Comparison of ENCODE assay signal across 11 mouse cellular contexts in the genomic region with DNA sequence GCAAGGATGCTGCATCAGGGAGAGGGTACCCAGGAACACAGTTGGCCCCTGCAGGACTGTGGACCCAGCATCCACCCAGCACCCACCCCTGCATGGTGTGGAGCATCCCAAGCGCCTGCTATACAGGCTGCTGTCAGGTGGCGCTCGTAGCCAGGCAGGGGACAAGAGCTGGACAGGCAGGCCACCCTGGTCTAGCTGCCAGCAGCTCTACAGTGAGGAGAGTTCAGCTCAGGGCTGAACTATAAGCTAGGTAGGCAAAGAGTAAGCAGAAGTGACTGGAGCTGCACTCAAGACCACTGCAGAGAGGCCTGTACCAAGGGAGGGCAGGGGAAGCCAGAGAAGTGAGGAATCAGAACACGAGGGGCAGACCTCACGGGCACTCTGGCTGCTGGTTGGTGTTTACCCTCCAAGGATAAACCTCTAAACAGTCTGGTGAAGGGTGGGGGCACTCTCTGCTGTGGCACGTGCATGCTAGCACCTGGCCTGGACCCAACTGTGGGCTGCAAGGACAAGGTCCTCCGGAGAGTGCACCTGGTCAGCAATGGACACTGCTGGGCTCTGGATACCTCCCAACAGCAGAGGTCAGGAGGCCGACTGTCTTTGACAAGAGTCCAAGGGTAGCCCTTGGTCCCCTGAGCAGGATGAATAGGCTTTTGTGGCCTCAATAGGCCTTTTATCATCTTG. TPM values are rescaled to one million over a fixed set of nuclear protein-coding genes. Genes with fewer than 3 reads are reported as not detected.
DNase-seq lines count a peak whose midpoint lies in the region; ATAC-seq and TF ChIP-seq lines count a peak whose summit lies in the region.
"Had no signal": no experiment of that assay in that cellular context is flagged by ENCODE, and none has a peak within 500 bp of the region (broad histone marks: within the 10 kb centered on the region; RNA-seq: fewer than 3 reads in every experiment).

No protein-coding gene starts in this region.

- H3K4me1 ChIP-seq in forebrain, embryonic 13.5 days, result peaks cover 36% of the 10 kb centered on the region
- peaks cover 50% of the 10 kb centered on the region for H3K4me1 ChIP-seq in olfactory bulb, adult 2 months (ENCODE audit: control insufficient read depth, insufficient read depth, low read length)
- H3K4me1 ChIP-seq: limb, embryonic 15.5 days had no signal

- WGBS in forebrain, embryonic 13.5 days, result 43% methylated on average over 8 of the region's 8 CpGs
- 44% methylated on average over 8 of the region's 8 CpGs for WGBS in olfactory bulb, adult 2 months

- H3K27me3 ChIP-seq in forebrain, embryonic 13.5 days, result no peaks in the 10 kb centered on the region
- H3K27me3 ChIP-seq: limb, embryonic 15.5 days had no signal

- ATAC-seq in forebrain, embryonic 13.5 days, result no peak

- no peak overlapping the region for H3K4me3 ChIP-seq in forebrain, embryonic 13.5 days
- H3K4me3 ChIP-seq in olfactory bulb, adult 2 months (ENCODE audit: insufficient read depth, low read depth, low read length), result no peak overlapping the region
- H3K4me3 ChIP-seq: erythroblast, embryonic 14.5 days; limb, embryonic 15.5 days had no signal

- TF ChIP-seq POLR2A in olfactory bulb, adult 2 months (IDR thresholded peaks at IDR 0.05; ENCODE audit: insufficient read depth, low read depth, low read length), result no peak

- H3K9me3 ChIP-seq in forebrain, embryonic 13.5 days (replicated peaks), result no peaks in the 10 kb centered on the region
- H3K9me3 ChIP-seq: limb, embryonic 15.5 days had no signal

- H3K4me2 ChIP-seq in forebrain, embryonic 13.5 days, result no peak overlapping the region
- H3K4me2 ChIP-seq: limb, embryonic 15.5 days had no signal

- H3K9ac ChIP-seq in forebrain, embryonic 13.5 days, result peak overlapping the region; percentile 35
- H3K9ac ChIP-seq: limb, embryonic 15.5 days had no signal

- H3K36me3 ChIP-seq in forebrain, embryonic 13.5 days (ENCODE audit: poor library complexity, severe bottlenecking), result 0 out of 2 replicates have a peak, but pooled peaks cover 7% of the 10 kb centered on the region

- H3K27ac ChIP-seq in forebrain, embryonic 13.5 days, result no peak overlapping the region
- peak overlapping the region; percentile 23 for H3K27ac ChIP-seq in olfactory bulb, adult 2 months (ENCODE audit: insufficient read depth, low read depth, low read length)
- H3K27ac ChIP-seq: limb, embryonic 15.5 days had no signal

- no peak for TF ChIP-seq CTCF in olfactory bulb, adult 2 months (IDR thresholded peaks at IDR 0.05; ENCODE audit: insufficient read depth, low read depth, low read length)

- peak; percentile 62 to 70 for DNase-seq in right cerebral cortex, postnatal 10 days (ENCODE audit: low spot score in 2 of 2)
- no peak for DNase-seq in right cerebral cortex, postnatal 25 days
- peak; percentile 38 to 61 for DNase-seq in kidney, postnatal 4 days
- no peak for DNase-seq in gastrocnemius, adult 18-20 months (ENCODE audit: low spot score)
- no peak for DNase-seq in frontal cortex, postnatal 25 days (ENCODE audit: low spot score in 2 of 2)
- DNase-seq: heart, postnatal 4 days had no signal

RNA-seq across cellular contexts. Expression of a gene that starts 15.3 kb away (rescaled TPM):
- polyA plus RNA-seq in forebrain, embryonic 13.5 days (2015; fragmentation: Nextera tagmentation; extraction: Ambion mirVana), result 14.1 and 14.7 TPM in 2 replicates
- not detected in 2 replicates for polyA plus RNA-seq in olfactory bulb, adult 2 months (2012; ENCODE audit: insufficient read depth, insufficient read length, low replicate concordance, missing spikeins)
- total RNA-seq in gastrocnemius, adult 18-20 months (2021), result 10 to 100 TPM; 79.2 to 99.4 TPM

RNA-seq across cellular contexts. Expression of a gene that starts 43.9 kb away (rescaled TPM):
- polyA plus RNA-seq in forebrain, embryonic 13.5 days (2015; fragmentation: Nextera tagmentation; extraction: Ambion mirVana), result 0.15 and 0.59 TPM in 2 replicates
- polyA plus RNA-seq in olfactory bulb, adult 2 months (2012; ENCODE audit: insufficient read depth, insufficient read length, low replicate concordance, missing spikeins), result not detected in 2 replicates
- total RNA-seq in gastrocnemius, adult 18-20 months (2021), result not detected
- total RNA-seq: adrenal gland, postnatal 4 days; heart, postnatal 4 days had no signal
- polyA plus RNA-seq: erythroblast, embryonic 14.5 days had no signal

RNA-seq across cellular contexts. Expression of a gene that starts 49.8 kb away (rescaled TPM):
- 41.9 and 44.7 TPM in 2 replicates for polyA plus RNA-seq in forebrain, embryonic 13.5 days (2015; fragmentation: Nextera tagmentation; extraction: Ambion mirVana)
- polyA plus RNA-seq in olfactory bulb, adult 2 months (2012; ENCODE audit: insufficient read depth, insufficient read length, low replicate concordance, missing spikeins), result 69.3 TPM in 1 of 2 replicates, not detected in the other
- total RNA-seq in gastrocnemius, adult 18-20 months (2021), result 10 to 100 TPM; 12.8 to 15.6 TPM

RNA-seq across cellular contexts. Expression of a gene that starts 53.2 kb away (rescaled TPM):
- 1.1 TPM in 2 replicates for polyA plus RNA-seq in forebrain, embryonic 13.5 days (2015; fragmentation: Nextera tagmentation; extraction: Ambion mirVana)
- polyA plus RNA-seq in olfactory bulb, adult 2 months (2012; ENCODE audit: insufficient read depth, insufficient read length, low replicate concordance, missing spikeins), result not detected in 2 replicates
- under 1 TPM; 0.09 to 0.14 TPM for total RNA-seq in gastrocnemius, adult 18-20 months (2021)

RNA-seq across cellular contexts. Expression of a gene that starts 55.7 kb away (rescaled TPM):
- 20.8 and 24.1 TPM in 2 replicates for polyA plus RNA-seq in forebrain, embryonic 13.5 days (2015; fragmentation: Nextera tagmentation; extraction: Ambion mirVana)
- polyA plus RNA-seq in olfactory bulb, adult 2 months (2012; ENCODE audit: insufficient read depth, insufficient read length, low replicate concordance, missing spikeins), result not detected in 2 replicates
- total RNA-seq in gastrocnemius, adult 18-20 months (2021), result 1 to 10 TPM; 3.9 to 4.5 TPM

Comparison
In these comparisons a context has a peak if more than half of its experiments do, and no peak if none do; other contexts are left out.
1. DNase-seq: peak in right cerebral cortex, postnatal 10 days (2 of 2) and kidney, postnatal 4 days (2 of 2); none in right cerebral cortex, postnatal 25 days (single experiment), gastrocnemius, adult 18-20 months (single experiment) and frontal cortex, postnatal 25 days (0 of 2).